Mouse (Mus musculus) megakaryocyte, embryonic 14.5 days (primary cell): ENCODE data around the gene Trpm8.

Experiments
- FLI1 ChIP-seq: IDR thresholded peaks from 2 replicates; pipeline ENCODE4 v1.6.1; 2012; ENCODE audit warnings: low read length, inconsistent platforms, mixed read lengths
- GATA1 ChIP-seq: IDR thresholded peaks from 3 replicates; pipeline ENCODE4 v1.6.1; 2012; ENCODE audit warnings: mixed read lengths, low read length, inconsistent platforms, borderline replicate concordance

- no peak for TF ChIP-seq GATA1
- no peak for TF ChIP-seq FLI1
Observed at GRCm38 (mm10) chr1:88250023-88250422, 27.4 kb upstream of the Trpm8 start.
